Mouse (Mus musculus) CD4-positive naive resting alpha-beta T cell, adult 76 days (primary cell): ENCODE data around the gene Ddx28. TPM values are rescaled to one million over a fixed set of nuclear protein-coding genes. Genes with fewer than 3 reads are reported as not detected.

ENCODE experiments used
- total RNA-seq: library from RNA; stranded (reverse); gene quantifications from one replicate; pipeline ENCODE4 v1.2.4, GENCODE M21; 2023

Gene Ddx28
- 5.6 TPM for total RNA-seq

GRCm38 (mm10) chr8:106011643-106011986 is at the start of gene Ddx28:
Gene Ddx28 (minus strand): TSS chr8:106011882.

GRCm38 (mm10) chr8:106058731-106059612 is 47.3 kb upstream of the Ddx28 start, which contains the start of gene Nfatc3:
Gene Nfatc3 (plus strand): TSS chr8:106058840.

DNA sequence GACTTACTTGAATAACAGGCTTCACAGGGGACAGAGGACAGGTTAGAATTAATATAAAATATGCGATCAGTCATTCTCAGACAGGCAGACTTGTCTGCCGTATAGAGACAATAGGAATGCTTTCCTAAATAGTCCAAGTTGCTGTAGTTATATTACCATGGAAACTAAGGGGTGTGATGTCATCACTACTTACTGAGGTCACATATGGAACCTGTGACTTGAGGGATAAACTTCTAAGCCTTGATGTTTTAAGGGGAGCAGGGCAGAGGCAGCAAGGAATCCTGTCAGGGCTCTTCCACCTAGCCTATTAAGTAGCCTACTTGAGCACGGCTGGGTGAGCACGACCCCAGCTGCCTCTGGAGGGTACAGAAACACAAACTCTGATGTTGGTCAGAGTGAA is 5.8 kb downstream of the Ddx28 start, which contains the start of gene Dpep2nb:
Gene Dpep2nb (minus strand): TSS at position 101 of the 400 bp plus-strand sequence.

DNA sequence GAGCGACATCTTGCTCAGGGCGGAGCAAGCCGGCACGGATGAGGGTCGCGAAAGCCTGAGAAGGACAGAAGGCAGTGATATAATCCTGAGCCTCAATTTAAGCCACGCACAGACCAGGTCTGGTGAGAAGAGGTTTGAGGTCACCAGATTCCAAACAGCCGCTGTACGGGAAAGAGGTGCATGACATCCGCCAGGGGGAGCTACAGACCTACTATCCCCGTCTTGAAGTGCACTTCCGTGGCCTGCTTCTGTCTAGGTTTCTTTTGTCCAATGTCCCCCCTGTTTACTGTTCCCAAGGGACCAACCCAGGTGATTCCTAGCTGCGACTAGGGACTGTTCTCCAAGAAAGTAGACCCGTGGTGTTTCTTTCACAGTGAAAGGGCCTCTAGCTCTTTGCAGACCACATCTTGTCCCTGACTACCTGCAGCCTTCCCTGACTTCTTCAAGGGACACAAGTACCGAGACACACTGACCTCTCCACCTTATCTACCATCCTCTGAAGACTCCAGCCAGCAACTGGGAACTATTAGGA is 20.8 kb downstream of the Ddx28 start, which contains the start of gene Dus2:
Gene Dus2 (plus strand): TSS at position 482 of the 532 bp plus-strand sequence.

GRCm38 (mm10) chr8:105979325-105979724 is 32.4 kb downstream of the Ddx28 start, which contains the start of gene Dpep3:
Gene Dpep3 (minus strand): TSS chr8:105979429.

DNA sequence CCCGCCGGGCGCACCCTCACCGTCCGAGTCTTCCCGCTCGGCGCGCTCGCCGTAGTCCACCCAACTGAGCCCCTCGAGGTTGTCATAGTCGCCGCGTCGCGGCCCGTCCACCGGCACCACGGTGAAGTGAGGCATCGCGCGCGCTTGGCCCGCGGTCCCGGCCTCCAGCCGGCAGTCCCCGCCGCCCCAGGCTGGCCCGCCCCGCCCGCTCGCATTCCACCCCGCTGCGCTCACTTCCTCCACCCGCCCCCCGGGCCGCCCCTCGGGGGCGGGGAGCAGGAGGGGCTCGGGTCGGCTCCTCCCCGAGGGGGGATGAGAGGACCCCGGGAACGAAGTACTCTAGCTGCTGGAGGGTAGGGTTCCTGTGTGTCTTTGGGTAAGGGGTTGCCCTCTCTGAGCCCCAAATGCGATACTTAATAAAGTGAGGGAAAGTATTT is 45.8 kb downstream of the Ddx28 start, which contains the start of gene Slc12a4:
Gene Slc12a4 (minus strand): TSS at position 193 of the 437 bp plus-strand sequence.

Other genes with a start within 250 kb of the Ddx28 start
- gene Ranbp10, start 184.5 kb downstream of the Ddx28 start, total RNA-seq, result 141 TPM
- gene Tsnaxip1, start 184.2 kb downstream of the Ddx28 start, total RNA-seq, result not detected
- gene Cenpt, start 158.6 kb downstream of the Ddx28 start, total RNA-seq, result 30.7 TPM
- gene Thap11, start 156.8 kb downstream of the Ddx28 start, total RNA-seq, result 15.0 TPM
- gene Nutf2, start 151.3 kb downstream of the Ddx28 start, total RNA-seq, result 23.4 TPM
- 92.0 TPM for gene Edc4, start 131.0 kb downstream of the Ddx28 start, total RNA-seq
- 1.1 TPM for gene Nrn1l, start 118.3 kb downstream of the Ddx28 start, total RNA-seq
- 21.4 TPM for gene Pskh1, start 111.4 kb downstream of the Ddx28 start, total RNA-seq
- gene Ctrl, start 78.0 kb downstream of the Ddx28 start, total RNA-seq, result 3.2 TPM
- gene Psmb10, start 73.4 kb downstream of the Ddx28 start, total RNA-seq, result 123 TPM
- not detected for gene Lcat, start 68.5 kb downstream of the Ddx28 start, total RNA-seq
- gene Slc12a4, start 45.8 kb downstream of the Ddx28 start, total RNA-seq, result 11.3 TPM
- gene Dpep3, start 32.5 kb downstream of the Ddx28 start, total RNA-seq, result not detected
- 11.4 TPM for gene Dus2, start 20.5 kb downstream of the Ddx28 start, total RNA-seq
- gene Dpep2nb, start 5.9 kb downstream of the Ddx28 start, total RNA-seq, result not detected
- 181 TPM for gene Nfatc3, start 47.0 kb upstream of the Ddx28 start, total RNA-seq
- 4.0 TPM for gene Esrp2, start 125.1 kb upstream of the Ddx28 start, total RNA-seq
- 3.8 TPM for gene Pla2g15, start 138.5 kb upstream of the Ddx28 start, total RNA-seq
- 33.7 TPM for gene Slc7a6, start 157.0 kb upstream of the Ddx28 start, total RNA-seq
- gene Slc7a6os, start 199.1 kb upstream of the Ddx28 start, total RNA-seq, result 71.7 TPM
- gene Prmt7, start 199.1 kb upstream of the Ddx28 start, total RNA-seq, result 29.7 TPM